Mouse (Mus musculus) forebrain, embryonic 14.5 days (tissue): ENCODE data around the gene Lrrc25. TPM values are rescaled to one million over a fixed set of nuclear protein-coding genes. Genes with fewer than 3 reads are reported as not detected.

ENCODE experiments used
- ATAC-seq: fragments of 200-750 bp; cut with Nextera tagmentation; 2 replicates; pipeline ENCODE4 v1.8.0; 2017; ENCODE audit warnings: mild to moderate bottlenecking, moderate library complexity
- DNase-seq: peaks from one replicate; pipeline ENCODE4 v3.0.0-alpha.2; 2015; ENCODE audit warnings: low spot score
- H3K27ac ChIP-seq: fragments of 300-500 bp; sonication (generic); 2 replicates; pipeline ENCODE4 v1.5.1; 2014; ENCODE audit warnings: low read depth, mild to moderate bottlenecking, control low read depth, low read length, moderate library complexity
- H3K27me3 ChIP-seq: fragments of 300-500 bp; sonication (generic); replicated peaks from 2 replicates; pipeline ENCODE4 v1.6.1; 2014; ENCODE audit warnings: low read length, control low read depth, mixed read lengths; ENCODE audit not compliant: control insufficient read depth, insufficient read depth
- H3K36me3 ChIP-seq: fragments of 300-500 bp; sonication (generic); 2 replicates; pipeline ENCODE4 v1.6.1; 2014; ENCODE audit warnings: low read length, control low read depth; ENCODE audit not compliant: control insufficient read depth, insufficient read depth
- H3K4me1 ChIP-seq: fragments of 300-500 bp; sonication (generic); 2 replicates; pipeline ENCODE4 v1.6.1; 2014; ENCODE audit warnings: antibody characterized with exemption, low read length, control low read depth; ENCODE audit not compliant: control insufficient read depth, insufficient read depth
- H3K4me2 ChIP-seq: fragments of 300-500 bp; sonication (generic); 2 replicates; pipeline ENCODE4 v1.6.1; 2014; ENCODE audit warnings: mild to moderate bottlenecking, control low read depth, low read length
- H3K4me3 ChIP-seq: fragments of 300-500 bp; sonication (generic); 2 replicates; pipeline ENCODE4 v1.5.1; 2014; ENCODE audit warnings: low read depth, low read length, control low read depth
- H3K9ac ChIP-seq: fragments of 300-500 bp; sonication (generic); 2 replicates; pipeline ENCODE4 v1.6.1; 2014; ENCODE audit warnings: mild to moderate bottlenecking, low read length, control low read depth, moderate library complexity
- H3K9me3 ChIP-seq: fragments of 300-500 bp; sonication (generic); replicated peaks from 2 replicates; pipeline ENCODE4 v1.6.1; 2016; ENCODE audit warnings: low read length, control low read depth, mixed read lengths; ENCODE audit not compliant: control insufficient read depth
- WGBS: fragments of 180-500 bp; shearing (Covaris S2); extraction: QIAGEN DNeasy Blood & Tissue Kit; methylation state at CpG from one replicate; pipeline ENCODE4 v1.1.7; 2014; 5-methylcytosine and 5-hydroxymethylcytosine counted together
- polyA plus RNA-seq: library from polyadenylated mRNA; unstranded; fragments of >200 nt; fragmentation: Nextera tagmentation; extraction: Ambion mirVana; gene quantifications from 2 replicates; pipeline ENCODE4 v1.2.1, GENCODE M21; 2014

The Lrrc25 gene
- polyA plus RNA-seq, 1 experiment from 2014 or later, result 1.9 TPM

- peaks cover 37% of the 10 kb centered on the region for H3K4me1 ChIP-seq
- no peak overlapping the region for H3K4me3 ChIP-seq
- H3K4me2 ChIP-seq, result no peak overlapping the region
- no peak overlapping the region for H3K27ac ChIP-seq
- ATAC-seq (no peak), DNase-seq (no peak)
- H3K9me3 ChIP-seq, result no peaks in the 10 kb centered on the region
- H3K9ac ChIP-seq, result no peak overlapping the region
- 91% methylated on average over 7 of the region's 7 CpGs for WGBS
- no peaks in the 10 kb centered on the region for H3K27me3 ChIP-seq
- H3K36me3 ChIP-seq, result peaks cover 4% of the 10 kb centered on the region; the same call in 1 of the 2 replicates
Observed at GRCm38 (mm10) chr8:70604558-70604957, 11.4 kb upstream of the Lrrc25 start.

GRCm38 (mm10) chr8:70605871-70606779 lies 9.8 kb upstream of the Lrrc25 start:
- WGBS, result 94% methylated on average over 9 of the region's 9 CpGs
- H3K9me3 ChIP-seq, result no peaks in the 10 kb centered on the region
- peaks cover 2% of the 10 kb centered on the region; the same call in 1 of the 2 replicates for H3K27me3 ChIP-seq
- H3K4me3 ChIP-seq, result no peak overlapping the region
- no peak overlapping the region for H3K9ac ChIP-seq
- no peak for DNase-seq
- peaks cover 38% of the 10 kb centered on the region for H3K4me1 ChIP-seq
- H3K4me2 ChIP-seq, result no peak overlapping the region
- H3K27ac ChIP-seq, result no peak overlapping the region
- peaks cover 4% of the 10 kb centered on the region; the same call in 1 of the 2 replicates for H3K36me3 ChIP-seq
- ATAC-seq, result no peak

GRCm38 (mm10) chr8:70606780-70607602 lies 9.0 kb upstream of the Lrrc25 start:
- peak overlapping the region; percentile 92 for H3K9ac ChIP-seq

GRCm38 (mm10) chr8:70607603-70607897 lies 8.4 kb upstream of the Lrrc25 start:
- WGBS, result 30% methylated on average over 6 of the region's 6 CpGs
- Histone ChIP-seq H3K36me3 (peaks cover 4% of the 10 kb centered on the region; the same call in 1 of the 2 replicates), H3K4me2 (peak overlapping the region; percentile 85), H3K27me3 (peaks cover 4% of the 10 kb centered on the region; the same call in 1 of the 2 replicates), H3K9ac (peak overlapping the region; percentile 92), H3K4me3 (peak overlapping the region; percentile 77), H3K9me3 (no peaks in the 10 kb centered on the region), H3K27ac (peak overlapping the region; percentile 44; the same call in 1 of the 2 replicates), H3K4me1 (peaks cover 34% of the 10 kb centered on the region)
- DNase-seq (no peak), ATAC-seq (no peak)

More at GRCm38 (mm10) chr8:70606780-70607602, 9.0 kb upstream of the Lrrc25 start:
- peak overlapping the region; percentile 85 for H3K4me2 ChIP-seq
- ATAC-seq, result no peak
- H3K9me3 ChIP-seq, result no peaks in the 10 kb centered on the region
- peaks cover 4% of the 10 kb centered on the region; the same call in 1 of the 2 replicates for H3K27me3 ChIP-seq
- H3K36me3 ChIP-seq, result peaks cover 4% of the 10 kb centered on the region; the same call in 1 of the 2 replicates
- DNase-seq, result no peak
- no peak overlapping the region for H3K27ac ChIP-seq
- peaks cover 34% of the 10 kb centered on the region for H3K4me1 ChIP-seq
- 72% methylated on average over 18 of the region's 18 CpGs for WGBS
- peak overlapping the region; percentile 77 for H3K4me3 ChIP-seq

GRCm38 (mm10) chr8:70607898-70608748 lies 7.8 kb upstream of the Lrrc25 start:
- ATAC-seq, result 0 out of 2 replicates have a peak, but pooled peaks have one; percentile 7
- peak overlapping the region; percentile 85 for H3K4me2 ChIP-seq
- H3K27me3 ChIP-seq, result peaks cover 4% of the 10 kb centered on the region; the same call in 1 of the 2 replicates
- H3K4me1 ChIP-seq, result peaks cover 34% of the 10 kb centered on the region
- peak; percentile 68 for DNase-seq
- 3% methylated on average over 63 of the region's 84 CpGs for WGBS
- H3K36me3 ChIP-seq, result no peaks in the 10 kb centered on the region
- peak overlapping the region; percentile 92 for H3K9ac ChIP-seq
- no peaks in the 10 kb centered on the region for H3K9me3 ChIP-seq
- H3K27ac ChIP-seq, result peak overlapping the region; percentile 44; the same call in 1 of the 2 replicates
- peak overlapping the region; percentile 77 for H3K4me3 ChIP-seq

GRCm38 (mm10) chr8:70608749-70609367 lies 7.1 kb upstream of the Lrrc25 start, which contains the start of gene Ssbp4:
Gene Ssbp4 (minus strand): TSS chr8:70608872.
- DNase-seq (no peak), ATAC-seq (0 out of 2 replicates have a peak, but pooled peaks have one; percentile 0)
- H3K9me3 ChIP-seq, result no peaks in the 10 kb centered on the region
- H3K4me2 ChIP-seq, result peak within 1 kb of the TSS; percentile 85
- no peaks in the 10 kb centered on the region for H3K36me3 ChIP-seq
- WGBS, result 5% methylated on average over 26 of the region's 26 CpGs
- peak within 1 kb of the TSS; percentile 77 for H3K4me3 ChIP-seq
- peaks cover 34% of the 10 kb centered on the region for H3K4me1 ChIP-seq
- peak within 1 kb of the TSS; percentile 78 for H3K27ac ChIP-seq
- peak within 1 kb of the TSS; percentile 92 for H3K9ac ChIP-seq
- H3K27me3 ChIP-seq, result peaks cover 4% of the 10 kb centered on the region; the same call in 1 of the 2 replicates

GRCm38 (mm10) chr8:70609368-70609848 lies 6.5 kb upstream of the Lrrc25 start:
- WGBS, result 2% methylated on average over 33 of the region's 39 CpGs
- Histone ChIP-seq H3K4me2 (peak overlapping the region; percentile 85), H3K4me1 (peaks cover 34% of the 10 kb centered on the region), H3K9ac (peak overlapping the region; percentile 51), H3K4me3 (peak overlapping the region; percentile 31), H3K27me3 (peaks cover 4% of the 10 kb centered on the region; the same call in 1 of the 2 replicates), H3K9me3 (no peaks in the 10 kb centered on the region), H3K36me3 (no peaks in the 10 kb centered on the region), H3K27ac (peak overlapping the region; percentile 78)
- DNase-seq, result peak; percentile 66
- ATAC-seq, result peak; percentile 40
